8 mouse cellular contexts compared by ENCODE assay signal in the genomic region with DNA sequence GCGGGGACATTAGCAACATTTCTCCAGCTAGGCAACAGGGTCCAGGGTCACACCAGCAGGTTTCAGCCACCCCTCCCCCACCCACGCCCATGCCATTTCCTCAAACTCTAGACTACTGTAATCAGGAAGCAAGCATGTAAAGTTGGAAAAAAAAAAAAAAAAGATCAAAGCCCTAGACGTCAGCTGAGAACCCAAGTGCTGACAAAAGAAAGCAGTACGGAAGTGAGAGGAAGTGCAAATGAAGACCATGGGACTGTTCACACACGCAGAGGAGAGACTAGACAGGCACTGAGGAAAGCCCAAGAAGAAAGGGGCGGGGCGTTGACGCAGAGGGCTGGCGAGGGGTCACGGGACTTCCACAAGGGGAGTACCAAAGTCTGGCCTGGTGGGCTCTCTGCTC. TPM values are rescaled to one million over a fixed set of nuclear protein-coding genes. Genes with fewer than 3 reads are reported as not detected.
DNase-seq lines count a peak whose midpoint lies in the region; ATAC-seq lines count a peak whose summit lies in the region.

No protein-coding gene starts in this region.

- no peak for DNase-seq in heart, postnatal 4 days
- peak; percentile 95 for DNase-seq in ZHBTc4 (ENCODE audit: low read depth, low spot score)
- peak; percentile 61 to 73 for DNase-seq in spleen, postnatal 36 days (ENCODE audit: low spot score in 2 of 2)
- DNase-seq in cerebellum, adult 18-20 months = no peak
- no peak for DNase-seq in frontal cortex, postnatal 14 days (ENCODE audit: low spot score in 2 of 2)
- no peak for DNase-seq in forebrain, embryonic 14.5 days (ENCODE audit: low spot score)

- no peaks in the 10 kb centered on the region for H3K9me3 ChIP-seq in heart, embryonic 15.5 days (replicated peaks)
- no peaks in the 10 kb centered on the region for H3K9me3 ChIP-seq in liver, embryonic 12.5 days (replicated peaks)
- H3K9me3 ChIP-seq in forebrain, embryonic 14.5 days (replicated peaks; ENCODE audit: control insufficient read depth, low read length) = no peaks in the 10 kb centered on the region

- 32% methylated on average over 10 of the region's 10 CpGs for WGBS in heart, embryonic 15.5 days
- WGBS in liver, embryonic 12.5 days (ENCODE audit: insufficient replicate concordance) = 11% methylated on average over 10 of the region's 10 CpGs
- WGBS in forebrain, embryonic 14.5 days = 73% methylated on average over 10 of the region's 10 CpGs

- H3K27me3 ChIP-seq in heart, embryonic 15.5 days = no peaks in the 10 kb centered on the region
- H3K27me3 ChIP-seq in liver, embryonic 12.5 days (replicated peaks) = no peaks in the 10 kb centered on the region
- no peaks in the 10 kb centered on the region for H3K27me3 ChIP-seq in forebrain, embryonic 14.5 days (replicated peaks; ENCODE audit: control insufficient read depth, insufficient read depth, low read length)

- peak overlapping the region; percentile 18; the same call in 1 of the 2 replicates for H3K4me2 ChIP-seq in heart, embryonic 15.5 days
- H3K4me2 ChIP-seq in liver, embryonic 12.5 days = peak overlapping the region; percentile 46
- H3K4me2 ChIP-seq in forebrain, embryonic 14.5 days (ENCODE audit: low read length) = no peak overlapping the region

- 0 out of 2 replicates have a peak overlapping the region, but pooled peaks have one; percentile 4 for H3K4me3 ChIP-seq in heart, embryonic 15.5 days
- no peak overlapping the region; the same call in 1 of the 2 replicates for H3K4me3 ChIP-seq in liver, embryonic 12.5 days
- no peak overlapping the region for H3K4me3 ChIP-seq in forebrain, embryonic 14.5 days (ENCODE audit: low read depth, low read length)

- peaks cover 4% of the 10 kb centered on the region for H3K4me1 ChIP-seq in heart, embryonic 15.5 days (replicated peaks)
- peaks cover 16% of the 10 kb centered on the region for H3K4me1 ChIP-seq in liver, embryonic 12.5 days
- no peaks in the 10 kb centered on the region; the same call in 1 of the 2 replicates for H3K4me1 ChIP-seq in forebrain, embryonic 14.5 days (ENCODE audit: control insufficient read depth, insufficient read depth, low read length)

- H3K27ac ChIP-seq in heart, embryonic 15.5 days = no peak overlapping the region
- no peak overlapping the region for H3K27ac ChIP-seq in liver, embryonic 12.5 days
- no peak overlapping the region for H3K27ac ChIP-seq in forebrain, embryonic 14.5 days (ENCODE audit: low read depth, low read length)

- no peak overlapping the region for H3K9ac ChIP-seq in heart, embryonic 15.5 days
- H3K9ac ChIP-seq in liver, embryonic 12.5 days = no peak overlapping the region
- no peak overlapping the region for H3K9ac ChIP-seq in forebrain, embryonic 14.5 days (ENCODE audit: low read length)

- ATAC-seq in heart, embryonic 15.5 days (replicated peaks; ENCODE audit: insufficient number of reproducible peaks, insufficient read depth, low FRiP score, low read depth) = peak; percentile 32; the same call in 1 of the 2 replicates
- ATAC-seq in liver, embryonic 12.5 days = peak; percentile 52
- no peak for ATAC-seq in forebrain, embryonic 14.5 days

- no peaks in the 10 kb centered on the region for H3K36me3 ChIP-seq in heart, embryonic 15.5 days
- no peaks in the 10 kb centered on the region for H3K36me3 ChIP-seq in liver, embryonic 12.5 days
- no peaks in the 10 kb centered on the region for H3K36me3 ChIP-seq in forebrain, embryonic 14.5 days (ENCODE audit: control insufficient read depth, insufficient read depth, low read length)

RNA-seq across cellular contexts. Expression of a gene that starts 57.4 kb away (rescaled TPM):
- 65.5 and 67.6 TPM in 2 replicates for polyA plus RNA-seq in heart, embryonic 15.5 days (2015; fragmentation: Nextera tagmentation; extraction: Ambion mirVana)
- total RNA-seq in heart, postnatal 4 days (2021) = 10 to 100 TPM; 71.4 to 82.6 TPM
- 34.0 and 36.3 TPM in 2 replicates for polyA plus RNA-seq in liver, embryonic 12.5 days (2016; fragmentation: Nextera tagmentation; extraction: Ambion mirVana)
- polyA plus RNA-seq in forebrain, embryonic 14.5 days (2014; fragmentation: Nextera tagmentation; extraction: Ambion mirVana) = 76.2 and 88.9 TPM in 2 replicates

Comparison
In these comparisons a context has a peak if more than half of its experiments do, and no peak if none do; other contexts are left out.
1. DNase-seq: peak in ZHBTc4 (single experiment) and spleen, postnatal 36 days (2 of 2); none in heart, postnatal 4 days (single experiment), cerebellum, adult 18-20 months (0 of 2), frontal cortex, postnatal 14 days (0 of 2) and forebrain, embryonic 14.5 days (single experiment).